Mouse (Mus musculus) left cerebral cortex, adult 8-10 months (tissue): ENCODE data around the gene Apol7b. TPM values are rescaled to one million over a fixed set of nuclear protein-coding genes. Genes with fewer than 3 reads are reported as not detected.

Experiments used
- DNase-seq, 2 experiments: peaks; one replicate each; pipeline ENCODE4 v3.0.0; 2022; ENCODE audit warnings: low spot score in 2 of 2
- total RNA-seq, 4 experiments: library from RNA; stranded (reverse); gene quantifications; 2 replicates each; pipeline ENCODE4 v1.2.4; 2022

Apol7b gene
- total RNA-seq, 4 experiments from 2014 or later: 0.25 to 0.67 (median 0.42) TPM; not detected in 1

- DNase-seq: no peak
These were observed 62.8 kb downstream of the Apol7b start for GRCm38 (mm10) chr15:77384340-77385030.

GRCm38 (mm10) chr15:77382880-77383279 lies 64.4 kb downstream of the Apol7b start:
- DNase-seq: no peak

GRCm38 (mm10) chr15:77382271-77382850 lies 64.9 kb downstream of the Apol7b start:
- DNase-seq: no peak

GRCm38 (mm10) chr15:77381481-77381880 lies 65.8 kb downstream of the Apol7b start:
- no peak for DNase-seq

GRCm38 (mm10) chr15:77379921-77380320 lies 67.4 kb downstream of the Apol7b start:
- DNase-seq: no peak

DNA sequence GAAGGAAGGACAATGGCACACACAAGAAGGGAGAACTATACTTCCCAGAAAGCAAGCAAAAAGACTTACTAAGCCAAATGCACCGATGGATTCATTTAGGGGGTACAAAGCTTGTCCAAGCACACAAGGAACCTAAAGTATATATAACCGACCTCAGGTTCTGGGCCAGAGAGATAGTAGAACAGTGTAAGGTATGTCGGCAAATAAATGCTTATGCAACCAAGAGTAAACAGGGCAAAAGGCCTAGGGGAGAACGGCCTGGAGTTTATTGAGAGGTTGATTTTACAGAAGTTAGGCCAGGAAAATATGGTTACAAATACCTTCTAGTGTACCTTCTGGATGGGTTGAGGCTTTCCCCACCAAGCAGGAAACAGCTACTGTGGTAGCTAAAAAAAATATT lies 69.9 kb downstream of the Apol7b start:
- no peak for DNase-seq

- no peak for DNase-seq
These were observed 70.4 kb downstream of the Apol7b start for GRCm38 (mm10) chr15:77376920-77377319.

Other genes with a start within 250 kb of the Apol7b start
- 100 to 1,000 TPM; 211 to 245 (median 225) TPM for gene Rbfox2, start 140.5 kb downstream of the Apol7b start, total RNA-seq
- gene Apol7a, start 48.4 kb downstream of the Apol7b start, total RNA-seq: under 1 TPM; 0.18 to 0.48 (median 0.29) TPM
- gene Apol9a, start 36.4 kb downstream of the Apol7b start, total RNA-seq: under 1 TPM in 2 of 4 experiments, not detected in 2; 0.26 to 0.71 TPM
- gene Apol10a, start 29.6 kb upstream of the Apol7b start, total RNA-seq: not detected
- not detected for gene Apol11a, start 60.8 kb upstream of the Apol7b start, total RNA-seq
- gene Apol7c, start 85.8 kb upstream of the Apol7b start, total RNA-seq: not detected
- gene 1700025B11Rik, start 114.4 kb upstream of the Apol7b start, total RNA-seq: not detected
- under 1 TPM in 3 of 4 experiments, not detected in 1; 0.25 to 0.33 (median 0.27) TPM for gene Apol10b, start 148.6 kb upstream of the Apol7b start, total RNA-seq
- not detected for gene Gm36245, start 151.8 kb upstream of the Apol7b start, total RNA-seq
- gene Apol11b, start 195.8 kb upstream of the Apol7b start, total RNA-seq: under 1 TPM in 3 of 4 experiments, not detected in 1; 0.19 to 0.36 (median 0.20) TPM